9 mouse cellular contexts compared by ENCODE assay signal in the genomic region with DNA sequence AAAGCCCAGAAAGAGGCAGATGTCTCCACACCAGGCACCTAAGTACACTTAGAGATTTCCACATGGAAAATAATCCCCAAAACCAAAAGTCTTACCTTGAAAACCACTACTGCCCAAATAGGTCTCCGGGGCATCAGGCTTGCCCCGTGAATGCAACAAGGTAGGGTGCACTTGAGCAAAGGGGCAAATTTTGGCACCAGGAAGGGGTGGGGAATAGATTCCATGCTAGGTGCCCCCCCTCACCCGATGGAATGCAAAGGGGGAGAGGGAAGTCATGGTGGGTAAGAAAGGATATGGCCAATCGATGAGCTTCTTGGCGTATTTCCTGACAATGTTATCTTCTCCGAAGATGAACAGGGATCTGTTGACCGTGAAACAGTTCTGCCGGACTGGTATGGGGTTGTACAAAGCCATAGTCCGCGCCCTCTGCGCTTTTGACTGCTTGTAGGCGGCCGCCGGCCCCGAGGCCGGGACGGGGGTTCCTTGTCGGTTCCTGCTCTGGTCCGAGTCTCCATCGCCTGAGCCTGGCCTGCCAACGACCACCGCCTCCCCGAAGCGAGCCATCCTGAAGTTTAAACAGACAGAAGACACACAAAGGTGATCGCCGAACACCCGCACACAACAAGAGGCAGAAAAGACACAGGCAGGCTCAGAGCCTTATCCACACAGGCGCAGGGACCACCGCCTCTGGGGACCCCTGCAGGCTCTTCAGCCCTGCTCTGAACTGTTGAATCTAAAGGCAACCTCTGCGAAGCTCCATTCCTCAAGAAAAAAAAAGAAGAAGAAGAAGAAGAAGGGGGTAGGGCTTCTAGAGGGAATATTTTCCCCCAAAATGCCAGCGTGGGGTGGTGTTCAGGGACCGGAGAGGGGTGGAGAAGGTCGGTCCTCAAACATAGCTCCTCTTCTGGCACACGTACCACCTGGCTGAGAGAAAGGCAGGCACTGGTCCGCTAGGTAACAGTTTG.
DNase-seq lines count a peak whose midpoint lies in the region; ATAC-seq and TF ChIP-seq lines count a peak whose summit lies in the region.
"Had no signal": no experiment of that assay in that cellular context is flagged by ENCODE, and none has a peak within 500 bp of the region (broad histone marks: within the 10 kb centered on the region; RNA-seq: fewer than 3 reads in every experiment).

No protein-coding gene starts in this region.

- ATAC-seq in kidney, postnatal 0 days (replicated peaks; ENCODE audit: low FRiP score, low read depth), result no peak
- ATAC-seq in embryonic facial prominence, embryonic 14.5 days (ENCODE audit: low read depth), result no peak
- no peak for ATAC-seq in intestine, embryonic 15.5 days
- ATAC-seq in neural tube, embryonic 14.5 days (ENCODE audit: low read depth), result no peak
- ATAC-seq in megakaryocyte, adult 5-6 weeks (ENCODE audit: poor library complexity, severe bottlenecking), result no peak

- H3K27me3 ChIP-seq in kidney, postnatal 0 days (ENCODE audit: insufficient read depth, low read length), result peaks cover 52% of the 10 kb centered on the region
- H3K27me3 ChIP-seq in embryonic facial prominence, embryonic 14.5 days (replicated peaks; ENCODE audit: control insufficient read depth, insufficient read depth, low read length), result peaks cover 73% of the 10 kb centered on the region
- peaks cover 58% of the 10 kb centered on the region for H3K27me3 ChIP-seq in intestine, embryonic 15.5 days (replicated peaks)
- H3K27me3 ChIP-seq in neural tube, embryonic 14.5 days (ENCODE audit: control insufficient read depth, insufficient read depth, low read length), result peaks cover 6% of the 10 kb centered on the region

- H3K9me3 ChIP-seq in kidney, postnatal 0 days (replicated peaks; ENCODE audit: low read length), result no peaks in the 10 kb centered on the region
- no peaks in the 10 kb centered on the region for H3K9me3 ChIP-seq in embryonic facial prominence, embryonic 14.5 days (ENCODE audit: control insufficient read depth, low read length)
- no peaks in the 10 kb centered on the region for H3K9me3 ChIP-seq in intestine, embryonic 15.5 days
- no peaks in the 10 kb centered on the region for H3K9me3 ChIP-seq in neural tube, embryonic 14.5 days (ENCODE audit: control insufficient read depth, low read length)

- H3K4me2 ChIP-seq in kidney, postnatal 0 days (ENCODE audit: low read length), result peak overlapping the region; percentile 46
- peak overlapping the region; percentile 71 for H3K4me2 ChIP-seq in embryonic facial prominence, embryonic 14.5 days (ENCODE audit: low read depth, low read length)
- H3K4me2 ChIP-seq in intestine, embryonic 15.5 days (replicated peaks), result peak overlapping the region; percentile 69
- peak overlapping the region; percentile 89 for H3K4me2 ChIP-seq in neural tube, embryonic 14.5 days (ENCODE audit: low read depth, low read length)

- no peak overlapping the region for H3K27ac ChIP-seq in kidney, postnatal 0 days
- no peak overlapping the region for H3K27ac ChIP-seq in embryonic facial prominence, embryonic 14.5 days (replicated peaks; ENCODE audit: low read depth, low read length)
- H3K27ac ChIP-seq in intestine, embryonic 15.5 days, result no peak overlapping the region
- peak overlapping the region; percentile 28; the same call in 1 of the 2 replicates for H3K27ac ChIP-seq in neural tube, embryonic 14.5 days (ENCODE audit: low read depth, low read length)
- H3K27ac ChIP-seq: macrophage had no signal

- H3K4me1 ChIP-seq in kidney, postnatal 0 days (replicated peaks; ENCODE audit: insufficient read depth, low read length), result no peaks in the 10 kb centered on the region
- H3K4me1 ChIP-seq in embryonic facial prominence, embryonic 14.5 days (ENCODE audit: control insufficient read depth, insufficient read depth, low read length), result peaks cover 11% of the 10 kb centered on the region; the same call in 1 of the 2 replicates
- peaks cover 6% of the 10 kb centered on the region; the same call in 1 of the 2 replicates for H3K4me1 ChIP-seq in intestine, embryonic 15.5 days (replicated peaks)
- no peaks in the 10 kb centered on the region for H3K4me1 ChIP-seq in neural tube, embryonic 14.5 days (ENCODE audit: control insufficient read depth, insufficient read depth, low read length)

- H3K9ac ChIP-seq in kidney, postnatal 0 days (ENCODE audit: low read depth, low read length), result no peak overlapping the region
- H3K9ac ChIP-seq in embryonic facial prominence, embryonic 14.5 days (ENCODE audit: low read depth, low read length), result peak overlapping the region; percentile 48; the same call in 1 of the 2 replicates
- no peak overlapping the region for H3K9ac ChIP-seq in intestine, embryonic 15.5 days
- H3K9ac ChIP-seq in neural tube, embryonic 14.5 days (replicated peaks; ENCODE audit: low read depth, low read length), result peak overlapping the region; percentile 61

- no peak for TF ChIP-seq CTCF in kidney, postnatal 0 days (IDR thresholded peaks at IDR 0.05; ENCODE audit: low read depth)

- no peak for DNase-seq in kidney, postnatal 0 days (ENCODE audit: low spot score)
- DNase-seq in kidney, postnatal 25 days, result no peak
- no peak for DNase-seq in embryonic facial prominence, embryonic 14.5 days (ENCODE audit: low spot score)
- no peak for DNase-seq in thymus, adult 18-20 months
- DNase-seq in gastrocnemius, adult 8-10 months (ENCODE audit: low spot score in 2 of 2), result no peak

- H3K36me3 ChIP-seq in kidney, postnatal 0 days (ENCODE audit: insufficient read depth, low read length), result no peaks in the 10 kb centered on the region
- H3K36me3 ChIP-seq in embryonic facial prominence, embryonic 14.5 days (ENCODE audit: control insufficient read depth, insufficient read depth, low read length), result no peaks in the 10 kb centered on the region
- no peaks in the 10 kb centered on the region for H3K36me3 ChIP-seq in intestine, embryonic 15.5 days
- H3K36me3 ChIP-seq in neural tube, embryonic 14.5 days (ENCODE audit: control insufficient read depth, insufficient read depth, low read length), result no peaks in the 10 kb centered on the region

- peak overlapping the region; percentile 25; the same call in 1 of the 2 replicates for H3K4me3 ChIP-seq in kidney, postnatal 0 days (replicated peaks; ENCODE audit: low read depth, low read length)
- H3K4me3 ChIP-seq in embryonic facial prominence, embryonic 14.5 days (ENCODE audit: low read depth, low read length), result peak overlapping the region; percentile 40
- H3K4me3 ChIP-seq in intestine, embryonic 15.5 days (replicated peaks), result peak overlapping the region; percentile 37
- H3K4me3 ChIP-seq in neural tube, embryonic 14.5 days (ENCODE audit: low read depth, low read length), result peak overlapping the region; percentile 50

- 25% methylated on average over 35 of the region's 35 CpGs for WGBS in kidney, postnatal 0 days
- 22% methylated on average over 35 of the region's 35 CpGs for WGBS in embryonic facial prominence, embryonic 14.5 days
- WGBS in intestine, embryonic 15.5 days, result 28% methylated on average over 35 of the region's 35 CpGs
- WGBS in neural tube, embryonic 14.5 days, result 19% methylated on average over 35 of the region's 35 CpGs

Comparison
In these comparisons a context has a peak if more than half of its experiments do, and no peak if none do; other contexts are left out.
1. H3K9ac ChIP-seq: peak in embryonic facial prominence, embryonic 14.5 days (single experiment) and neural tube, embryonic 14.5 days (single experiment); none in kidney, postnatal 0 days (single experiment) and intestine, embryonic 15.5 days (single experiment).
2. Peak in every context shown above with its lines, with median percentiles within 50 percentile points of each other: H3K4me2 ChIP-seq and H3K4me3 ChIP-seq.